Mouse (Mus musculus): Measurements from ENCODE around the gene Prkag2. TPM values are rescaled to one million over a fixed set of nuclear protein-coding genes. Genes with fewer than 3 reads are reported as not detected.

Gene Prkag2
- polyA plus RNA-seq, 1 experiment, result 1.1 TPM

GRCm38 (mm10) chr5:24968792-24969191 is 131.7 kb downstream of the Prkag2 start:
- Histone ChIP-seq H3K9me3 (no peaks in the 10 kb centered on the region), H3K27me3 (replicated peaks) (peaks cover 90% of the 10 kb centered on the region), H3K36me3 (replicated peaks; ENCODE audit: low read length) (no peaks in the 10 kb centered on the region), H3K4me1 (peaks cover 62% of the 10 kb centered on the region), H3K4me3 (replicated peaks) (no peak overlapping the region)
- TF ChIP-seq GATA1 (IDR thresholded peaks at IDR 0.05; ENCODE audit: borderline replicate concordance, low read length), result no peak
- TF ChIP-seq FLI1 (IDR thresholded peaks at IDR 0.05; ENCODE audit: low read length), result no peak

GRCm38 (mm10) chr5:24967898-24968535 is 132.4 kb downstream of the Prkag2 start:
- H3K4me1 ChIP-seq, result peaks cover 61% of the 10 kb centered on the region
- no peaks in the 10 kb centered on the region for H3K9me3 ChIP-seq
- TF ChIP-seq FLI1 (IDR thresholded peaks at IDR 0.05; ENCODE audit: low read length), result no peak
- TF ChIP-seq GATA1 (IDR thresholded peaks at IDR 0.05; ENCODE audit: borderline replicate concordance, low read length), result no peak
- peaks cover 88% of the 10 kb centered on the region for H3K27me3 ChIP-seq (replicated peaks)
- H3K36me3 ChIP-seq (replicated peaks; ENCODE audit: low read length), result no peaks in the 10 kb centered on the region
- H3K4me3 ChIP-seq (replicated peaks), result peak overlapping the region; percentile 28

GRCm38 (mm10) chr5:24963776-24964175 is 136.7 kb downstream of the Prkag2 start:
- no peak for TF ChIP-seq GATA1 (IDR thresholded peaks at IDR 0.05; ENCODE audit: borderline replicate concordance, low read length)
- TF ChIP-seq FLI1 (IDR thresholded peaks at IDR 0.05; ENCODE audit: low read length), result no peak
- Histone ChIP-seq H3K27me3 (replicated peaks) (peaks cover 50% of the 10 kb centered on the region), H3K4me3 (replicated peaks) (no peak overlapping the region), H3K36me3 (replicated peaks; ENCODE audit: low read length) (no peaks in the 10 kb centered on the region), H3K4me1 (peaks cover 67% of the 10 kb centered on the region), H3K9me3 (no peaks in the 10 kb centered on the region)

GRCm38 (mm10) chr5:24960791-24961190 is 139.7 kb downstream of the Prkag2 start:
- no peak for TF ChIP-seq GATA1 (IDR thresholded peaks at IDR 0.05; ENCODE audit: borderline replicate concordance, low read length)
- H3K36me3 ChIP-seq (replicated peaks; ENCODE audit: low read length), result peaks cover 4% of the 10 kb centered on the region
- peaks cover 14% of the 10 kb centered on the region for H3K9me3 ChIP-seq
- peaks cover 21% of the 10 kb centered on the region for H3K27me3 ChIP-seq (replicated peaks)
- H3K4me3 ChIP-seq (replicated peaks), result peak overlapping the region; percentile 56
- peaks cover 58% of the 10 kb centered on the region for H3K4me1 ChIP-seq

GRCm38 (mm10) chr5:24959758-24960157 is 140.7 kb downstream of the Prkag2 start:
- H3K4me3 ChIP-seq (replicated peaks), result no peak overlapping the region
- peaks cover 17% of the 10 kb centered on the region for H3K27me3 ChIP-seq (replicated peaks)
- peaks cover 4% of the 10 kb centered on the region for H3K36me3 ChIP-seq (replicated peaks; ENCODE audit: low read length)
- H3K9me3 ChIP-seq, result peaks cover 17% of the 10 kb centered on the region
- no peak for TF ChIP-seq FLI1 (IDR thresholded peaks at IDR 0.05; ENCODE audit: low read length)
- no peak for TF ChIP-seq GATA1 (IDR thresholded peaks at IDR 0.05; ENCODE audit: borderline replicate concordance, low read length)
- peaks cover 57% of the 10 kb centered on the region for H3K4me1 ChIP-seq

GRCm38 (mm10) chr5:24958596-24958995 is 141.8 kb downstream of the Prkag2 start:
- H3K36me3 ChIP-seq (replicated peaks; ENCODE audit: low read length), result peaks cover 4% of the 10 kb centered on the region
- H3K9me3 ChIP-seq, result peaks cover 17% of the 10 kb centered on the region
- H3K4me1 ChIP-seq, result peaks cover 48% of the 10 kb centered on the region
- TF ChIP-seq FLI1 (IDR thresholded peaks at IDR 0.05; ENCODE audit: low read length) (no peak), GATA1 (IDR thresholded peaks at IDR 0.05; ENCODE audit: borderline replicate concordance, low read length) (no peak)
- H3K4me3 ChIP-seq (replicated peaks), result no peak overlapping the region
- H3K27me3 ChIP-seq (replicated peaks), result peaks cover 8% of the 10 kb centered on the region

- Histone ChIP-seq H3K4me3 (replicated peaks) (no peak overlapping the region), H3K27me3 (replicated peaks) (peaks cover 22% of the 10 kb centered on the region), H3K4me1 (peaks cover 42% of the 10 kb centered on the region), H3K9me3 (peaks cover 17% of the 10 kb centered on the region), H3K36me3 (replicated peaks; ENCODE audit: low read length) (peaks cover 4% of the 10 kb centered on the region)
- TF ChIP-seq GATA1 (IDR thresholded peaks at IDR 0.05; ENCODE audit: borderline replicate concordance, low read length) (no peak), FLI1 (IDR thresholded peaks at IDR 0.05; ENCODE audit: low read length) (no peak)
Observed at GRCm38 (mm10) chr5:24956891-24957290, 143.6 kb downstream of the Prkag2 start.

GRCm38 (mm10) chr5:24952842-24953741 is 147.3 kb downstream of the Prkag2 start:
- H3K4me3 ChIP-seq (replicated peaks), result no peak overlapping the region
- H3K27me3 ChIP-seq (replicated peaks), result peaks cover 36% of the 10 kb centered on the region
- peaks cover 17% of the 10 kb centered on the region for H3K9me3 ChIP-seq
- peaks cover 22% of the 10 kb centered on the region for H3K4me1 ChIP-seq
- peaks cover 4% of the 10 kb centered on the region for H3K36me3 ChIP-seq (replicated peaks; ENCODE audit: low read length)
- TF ChIP-seq FLI1 (IDR thresholded peaks at IDR 0.05; ENCODE audit: low read length) (no peak), GATA1 (IDR thresholded peaks at IDR 0.05; ENCODE audit: borderline replicate concordance, low read length) (no peak)

GRCm38 (mm10) chr5:24952212-24952611 is 148.2 kb downstream of the Prkag2 start:
- no peak for TF ChIP-seq FLI1 (IDR thresholded peaks at IDR 0.05; ENCODE audit: low read length)
- no peak for TF ChIP-seq GATA1 (IDR thresholded peaks at IDR 0.05; ENCODE audit: borderline replicate concordance, low read length)
- Histone ChIP-seq H3K4me3 (replicated peaks) (no peak overlapping the region), H3K27me3 (replicated peaks) (peaks cover 39% of the 10 kb centered on the region)

More at GRCm38 (mm10) chr5:24952212-24952611, 148.2 kb downstream of the Prkag2 start:
- peaks cover 22% of the 10 kb centered on the region for H3K4me1 ChIP-seq
- H3K36me3 ChIP-seq (replicated peaks; ENCODE audit: low read length), result peaks cover 4% of the 10 kb centered on the region
- peaks cover 17% of the 10 kb centered on the region for H3K9me3 ChIP-seq
